Mouse (Mus musculus) heart, adult 2 months (tissue): Measurements from ENCODE around the gene Lrrfip1.

ENCODE experiments used
- CTCF ChIP-seq: fragments of 200-600 bp; IDR thresholded peaks from 2 replicates; pipeline ENCODE4 v1.8.1; 2022; ENCODE audit warnings: antibody characterized with exemption, mild to moderate bottlenecking, moderate library complexity
- EP300 ChIP-seq: fragments of 200-500 bp; IDR thresholded peaks from 2 replicates; pipeline ENCODE4 v1.6.1; 2011; ENCODE audit warnings: low read depth, low read length, control low read depth; ENCODE audit not compliant: insufficient read depth
- POLR2A ChIP-seq: fragments of 200-500 bp; IDR thresholded peaks from 2 replicates; pipeline ENCODE4 v1.6.1; 2011; ENCODE audit warnings: mild to moderate bottlenecking, low read depth, low read length, control low read depth; ENCODE audit not compliant: insufficient read depth

DNA sequence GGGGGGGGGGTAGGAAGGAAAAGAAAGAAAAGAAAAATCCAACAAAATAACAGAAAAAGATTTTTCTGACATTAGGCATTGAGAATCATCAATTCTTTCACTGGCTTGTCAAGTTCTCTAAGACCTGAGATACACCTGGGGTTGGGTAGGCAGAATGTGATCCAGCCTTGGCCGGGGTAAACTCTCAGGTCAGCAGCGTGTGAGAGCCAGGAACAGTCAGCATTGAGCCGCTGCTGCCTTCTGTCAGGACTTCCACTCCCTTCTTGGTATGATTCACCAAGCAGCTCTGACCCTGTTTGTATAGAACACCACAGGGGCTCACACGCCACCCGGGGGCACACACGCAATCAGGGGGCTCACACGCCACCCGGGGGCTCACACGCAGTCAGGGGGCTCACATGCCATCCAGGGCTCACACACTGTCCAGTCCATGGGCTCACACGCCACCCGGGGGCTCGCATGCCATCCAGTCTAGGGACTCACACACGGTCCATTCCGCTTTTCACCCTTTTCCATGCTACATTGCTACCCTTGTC lies 9.7 kb downstream of the Lrrfip1 start:
- TF ChIP-seq CTCF = no peak
- no peak for TF ChIP-seq EP300
- no peak for TF ChIP-seq POLR2A
